Mouse (Mus musculus) bone marrow macrophage, adult 2 months (primary cell): ENCODE data around the gene Sh3tc1.

ENCODE experiments used
- CTCF ChIP-seq: IDR thresholded peaks from 2 replicates; pipeline ENCODE4 v1.5.1; 2012; ENCODE audit warnings: low read depth, mild to moderate bottlenecking, low read length, moderate library complexity
- POLR2A ChIP-seq: IDR thresholded peaks from 2 replicates; pipeline ENCODE4 v1.6.1; 2012; ENCODE audit warnings: mild to moderate bottlenecking, low read depth, low read length, borderline replicate concordance

DNA sequence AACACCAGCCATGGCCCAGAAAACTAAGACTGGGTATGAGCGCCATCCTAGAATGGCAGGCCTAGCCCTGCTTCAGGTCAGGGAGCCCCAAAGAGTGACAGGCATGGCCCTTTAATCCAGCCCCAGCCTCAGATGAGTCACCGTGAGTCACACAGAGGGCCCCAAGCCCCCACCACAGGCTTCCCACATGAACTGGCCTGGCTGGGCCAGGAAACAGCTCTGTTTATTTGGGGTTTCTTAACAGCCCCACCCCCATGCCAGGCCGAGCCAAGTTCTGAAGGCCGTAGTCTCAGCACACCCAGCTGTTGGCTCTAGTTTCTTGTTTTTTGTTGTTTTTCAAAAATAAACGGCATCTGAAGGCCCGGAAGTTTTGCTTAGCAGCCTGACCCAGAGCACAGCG is 66.7 kb downstream of the Sh3tc1 start:
- TF ChIP-seq POLR2A (no peak), CTCF (no peak)
